Mouse (Mus musculus): Measurements from ENCODE around the gene Cd3d.

Cd3d gene

GRCm38 (mm10) chr9:44993268-44993667 is 11.7 kb downstream of the Cd3d start:
- no peak for DNase-seq (ENCODE audit: low read depth)

GRCm38 (mm10) chr9:44994962-44995361 is 13.4 kb downstream of the Cd3d start:
- DNase-seq (ENCODE audit: low read depth) = no peak

DNA sequence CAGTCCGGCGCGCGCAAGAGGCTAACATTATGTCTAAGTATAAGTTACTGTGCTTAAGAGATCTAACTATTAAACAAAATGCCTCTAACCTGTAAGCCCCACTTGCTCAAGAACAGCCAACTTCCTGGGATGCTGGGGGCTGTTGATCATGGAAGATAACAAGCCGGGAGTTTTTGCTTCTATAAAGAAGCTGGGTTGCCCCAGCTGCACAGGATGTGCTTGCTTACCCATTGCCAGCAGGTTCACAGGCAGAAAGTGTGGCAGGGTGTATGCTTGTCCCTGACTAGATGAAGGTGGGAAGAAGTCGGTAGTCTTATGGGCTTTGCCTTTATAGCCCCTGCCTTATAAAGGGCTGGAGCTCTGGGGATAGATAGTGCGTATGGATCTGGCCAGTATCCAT is 15.0 kb downstream of the Cd3d start:
- DNase-seq (ENCODE audit: low read depth) = no peak

GRCm38 (mm10) chr9:44998138-44998537 is 16.6 kb downstream of the Cd3d start:
- no peak for DNase-seq (ENCODE audit: low read depth)

DNA sequence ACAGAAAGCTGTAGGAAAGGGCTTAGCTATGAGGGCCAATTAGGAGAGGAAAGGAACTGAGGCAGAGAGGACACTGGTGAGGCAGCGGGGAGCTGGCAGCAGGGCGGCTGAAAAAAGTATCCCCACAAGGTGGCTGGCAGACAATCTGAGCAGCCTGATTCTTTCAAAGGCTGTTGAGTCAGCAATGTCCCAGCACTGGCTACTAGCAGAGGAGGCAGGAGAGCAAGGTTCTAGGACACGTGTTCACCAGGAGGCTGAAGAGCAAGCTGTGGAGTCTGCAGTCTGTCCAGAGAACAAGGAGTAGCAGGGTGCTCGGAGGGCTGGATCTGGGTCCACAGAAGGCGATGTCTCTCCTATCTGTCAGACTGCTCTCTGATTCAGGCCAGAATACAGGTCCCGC is 17.6 kb downstream of the Cd3d start:
- DNase-seq (ENCODE audit: low read depth) = no peak

GRCm38 (mm10) chr9:44999776-45000175 is 18.2 kb downstream of the Cd3d start:
- no peak for DNase-seq (ENCODE audit: low read depth)

- no peak for DNase-seq (ENCODE audit: low read depth)
Measured at GRCm38 (mm10) chr9:45000249-45000648, 18.7 kb downstream of the Cd3d start.

DNA sequence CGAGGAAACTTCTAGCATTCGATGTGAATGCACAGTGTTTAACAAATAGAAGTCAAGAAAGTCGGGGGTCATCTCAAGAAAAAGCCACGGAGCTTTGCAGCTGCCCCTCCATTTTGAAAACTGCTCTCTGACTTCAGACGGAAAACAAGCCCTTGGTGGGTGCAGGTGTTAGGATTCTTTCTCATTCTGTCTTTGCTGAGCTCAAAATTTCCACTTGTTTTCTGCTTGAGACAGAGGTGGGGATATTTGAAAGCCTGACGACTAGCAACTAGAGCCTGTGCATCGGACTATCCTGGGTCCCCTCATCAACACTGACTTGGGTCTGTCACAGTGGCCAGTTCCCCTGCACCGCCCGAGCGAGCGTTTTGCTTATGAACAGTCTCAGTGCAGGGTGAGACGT is 25.8 kb downstream of the Cd3d start:
- DNase-seq (ENCODE audit: low read depth) = no peak

GRCm38 (mm10) chr9:45008342-45008741 is 26.8 kb downstream of the Cd3d start:
- no peak for DNase-seq (ENCODE audit: low read depth)

- DNase-seq (ENCODE audit: low read depth) = no peak
Measured at GRCm38 (mm10) chr9:45009180-45010078, 27.8 kb downstream of the Cd3d start, which contains the start of gene Cd3e. Gene Cd3e (minus strand): TSS chr9:45009627.

- DNase-seq (ENCODE audit: low read depth) = no peak
Measured at GRCm38 (mm10) chr9:45010461-45010860, 28.9 kb downstream of the Cd3d start.

DNA sequence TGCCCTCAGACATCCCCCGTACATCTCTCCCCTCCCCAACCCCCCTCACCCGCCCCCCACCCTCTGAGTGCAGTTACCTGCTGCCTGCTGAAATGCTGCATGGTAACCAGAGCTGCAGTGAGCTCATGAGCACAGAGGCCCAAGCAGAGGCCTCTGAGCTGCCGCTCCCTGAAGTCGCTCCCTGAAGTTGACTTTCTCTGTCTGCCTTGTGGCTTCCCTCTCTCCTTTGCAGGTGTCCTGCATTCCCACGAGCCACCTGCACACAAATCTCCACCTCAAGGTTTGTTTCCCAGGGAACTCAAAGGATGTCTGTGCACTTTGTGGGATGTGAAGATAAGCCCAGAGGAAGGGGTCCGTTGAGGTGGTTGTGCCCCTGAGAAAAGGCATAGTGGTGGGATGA is 29.7 kb downstream of the Cd3d start:
- DNase-seq (ENCODE audit: low read depth) = no peak

GRCm38 (mm10) chr9:45014879-45015278 is 33.3 kb downstream of the Cd3d start:
- DNase-seq (ENCODE audit: low read depth) = no peak

DNA sequence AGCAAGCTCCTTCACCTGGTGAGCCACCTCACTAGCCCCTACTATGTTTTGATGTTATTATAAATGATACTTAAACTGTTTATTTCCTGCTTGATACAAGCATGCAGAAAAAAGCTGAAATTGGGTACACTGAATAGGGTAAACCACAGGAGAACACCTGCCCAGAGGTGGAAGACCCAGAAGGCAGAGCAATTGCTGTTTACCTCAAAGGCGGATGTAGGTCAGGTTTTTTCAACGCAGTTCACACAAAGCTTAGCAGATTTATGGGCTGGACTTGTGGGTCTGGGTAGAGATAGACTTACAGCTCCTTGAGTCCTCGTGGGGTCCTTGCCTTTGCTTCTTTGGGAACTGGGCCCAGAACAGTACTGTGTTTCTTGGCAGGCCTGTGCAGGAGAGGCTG is 34.3 kb downstream of the Cd3d start:
- DNase-seq (ENCODE audit: low read depth) = no peak

- no peak for DNase-seq (ENCODE audit: low read depth)
Measured at GRCm38 (mm10) chr9:45018031-45018430, 36.4 kb downstream of the Cd3d start.

- peak; percentile 50 for DNase-seq (ENCODE audit: low read depth)
Measured at GRCm38 (mm10) chr9:45022800-45023199, 41.2 kb downstream of the Cd3d start.

DNA sequence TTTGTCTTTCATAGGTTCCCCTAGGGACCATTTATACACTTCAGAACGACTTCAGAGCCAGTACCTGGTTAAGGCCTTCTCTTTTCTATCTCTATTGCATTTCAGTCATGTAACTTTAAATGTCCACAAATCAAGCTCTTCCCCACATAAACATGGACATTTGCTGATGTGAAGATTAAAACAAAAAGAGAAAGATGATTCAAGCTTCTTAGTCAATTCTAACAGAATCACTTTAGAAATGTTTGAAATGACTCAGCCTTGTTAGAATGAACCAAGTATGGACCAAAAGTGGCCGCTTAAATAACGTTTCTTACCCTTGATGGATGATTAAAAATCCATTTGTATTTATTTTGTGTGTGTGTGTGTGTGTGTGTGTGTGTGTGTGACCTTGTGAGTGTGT is 42.1 kb downstream of the Cd3d start:
- DNase-seq (ENCODE audit: low read depth) = no peak

DNA sequence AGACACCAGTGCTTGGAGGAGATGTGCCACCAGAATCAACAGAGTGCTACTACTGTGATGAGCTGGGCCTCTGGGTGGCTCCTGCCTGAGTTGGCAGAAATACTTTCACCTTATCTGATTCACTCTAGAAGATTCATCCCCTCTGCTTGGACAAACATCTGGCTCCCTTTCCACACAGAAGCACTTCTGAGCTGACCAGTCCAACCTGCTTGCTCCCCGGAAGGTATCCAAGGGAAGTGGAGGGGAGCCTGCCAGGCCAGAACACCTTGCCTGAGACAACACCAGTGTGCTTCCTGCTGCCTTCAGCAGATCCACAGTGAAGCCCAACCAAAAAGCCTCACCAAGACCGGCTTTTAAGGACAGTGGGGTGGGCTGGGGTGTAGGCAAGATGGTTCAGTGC is 42.6 kb downstream of the Cd3d start:
- DNase-seq (ENCODE audit: low read depth) = no peak

DNA sequence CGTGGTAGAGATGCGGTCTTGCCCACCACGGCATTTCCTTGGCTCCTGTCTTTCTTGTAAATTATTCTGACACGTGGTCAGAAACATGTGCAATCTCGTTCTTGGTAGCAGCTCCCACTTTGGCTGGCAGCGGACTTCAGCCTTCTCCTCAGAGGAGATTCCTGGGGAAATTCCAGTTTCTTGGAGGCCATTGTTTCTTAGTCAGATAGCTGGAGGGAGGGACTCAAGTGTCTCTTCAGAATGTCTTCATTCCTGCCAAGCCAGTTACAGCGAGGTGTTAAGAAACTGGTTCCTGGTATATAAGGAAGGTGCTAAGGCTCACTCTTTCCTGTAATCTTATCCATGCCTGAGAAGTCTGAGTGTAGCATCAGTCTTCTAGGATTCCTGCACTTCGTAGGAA is 45.8 kb downstream of the Cd3d start:
- DNase-seq (ENCODE audit: low read depth) = no peak

DNA sequence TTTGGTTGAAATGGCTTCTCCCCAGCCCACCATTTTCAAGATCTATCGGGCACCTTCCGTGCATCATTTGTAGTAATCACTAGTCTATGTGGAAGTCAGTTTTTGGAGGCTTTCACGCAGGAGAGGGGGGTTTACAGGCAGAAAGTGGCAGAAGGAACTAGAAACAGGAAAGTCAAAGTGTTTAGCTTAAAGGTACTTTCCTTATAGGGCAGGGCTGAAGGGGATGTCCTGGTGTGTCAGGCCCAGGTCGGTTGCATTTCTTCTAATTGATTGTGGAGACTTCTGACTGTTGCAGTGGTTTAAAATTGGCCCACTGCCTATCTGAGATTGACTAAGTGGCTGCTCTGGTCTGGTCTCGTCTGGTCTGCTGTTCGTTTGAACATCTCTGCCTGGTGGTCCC is 48.8 kb downstream of the Cd3d start:
- DNase-seq (ENCODE audit: low read depth) = no peak

DNA sequence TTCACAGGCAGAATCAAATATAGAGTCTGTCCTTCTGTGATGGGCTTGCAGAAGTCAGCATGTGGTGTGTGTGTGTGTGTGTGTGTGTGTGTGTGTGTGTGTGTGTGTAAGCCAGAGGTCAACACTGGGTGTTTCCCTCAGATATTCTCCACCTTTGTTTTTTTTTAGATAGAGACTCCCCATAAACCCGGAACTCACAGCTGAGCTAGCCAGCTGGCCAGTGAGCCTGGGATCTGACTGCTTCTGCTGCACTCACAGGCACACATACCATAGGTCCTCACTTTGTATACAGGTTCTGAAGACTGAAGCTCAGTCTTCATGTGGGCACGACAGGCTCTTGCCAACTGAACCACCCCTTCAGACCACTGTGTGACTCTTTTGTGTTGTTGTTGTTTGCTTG is 50.7 kb downstream of the Cd3d start:
- DNase-seq (ENCODE audit: low read depth) = no peak

GRCm38 (mm10) chr9:45034526-45034925 is 52.9 kb downstream of the Cd3d start:
- no peak for DNase-seq (ENCODE audit: low read depth)

All from c-Kit-positive CD71-positive TER-119-negative erythroid progenitor cells, embryonic 14.5 days (primary cell).